Mouse (Mus musculus): ENCODE data around the gene Tmem80.

DNA sequence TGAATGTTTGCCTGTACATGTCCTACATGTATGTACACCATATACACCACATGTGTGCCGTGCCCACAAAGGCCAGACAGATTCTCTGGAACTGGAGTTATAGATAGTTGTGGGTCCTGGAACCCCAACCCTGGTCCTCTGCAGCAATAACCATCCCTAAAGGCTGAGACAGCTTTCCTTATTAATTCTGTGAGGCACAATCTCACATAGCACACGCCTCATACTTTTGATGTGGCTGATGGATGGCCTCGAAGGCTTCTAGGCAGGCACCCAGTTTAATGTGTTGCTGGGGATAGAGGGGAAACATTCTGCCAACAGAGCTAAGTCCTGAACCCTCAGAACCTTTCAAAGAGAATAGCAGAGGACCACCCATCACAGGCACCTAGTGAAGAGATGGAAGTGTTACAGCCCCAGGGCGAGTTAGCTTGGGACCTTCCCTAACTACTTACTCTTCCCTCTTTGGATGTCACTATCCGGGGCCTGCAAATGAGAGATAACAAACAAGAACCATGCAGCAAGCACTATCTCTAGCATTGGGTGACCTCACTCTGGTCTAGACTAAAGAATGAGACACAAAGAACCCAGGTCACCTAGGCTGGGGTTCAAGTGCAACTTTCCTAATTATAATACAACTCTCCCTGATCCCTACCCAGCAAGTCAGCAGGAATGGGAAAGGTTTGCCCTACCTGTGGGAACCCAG is 37.0 kb downstream of the Tmem80 start:
- TF ChIP-seq CTCF (IDR thresholded peaks at IDR 0.05; ENCODE audit: borderline replicate concordance, control insufficient read depth, extremely low read depth, insufficient read depth, low read length, poor library complexity), result no peak
- TF ChIP-seq POLR2A (IDR thresholded peaks at IDR 0.05; ENCODE audit: control insufficient read depth, extremely low read depth, insufficient read depth, low read length, poor library complexity), result no peak
